Mouse (Mus musculus) gastrocnemius, postnatal 14 days (tissue): ENCODE measurements at regions not wholly inside any gene's neighbourhood (a gene's known extent, or its start where the extent isn't known, plus 50 kb on each side); places are given as distances from the start of the nearest gene placed in this dataset.
"Not testable (repeated sequence)": the region's sequence is repeated elsewhere in the genome, so short reads cannot be mapped to it uniquely, and the experiment has no call there.

Source experiments
- DNase-seq: peaks from one replicate; pipeline ENCODE4 v3.0.0; 2021; ENCODE audit warnings: mixed read lengths
- intact Hi-C: fragments of 180-260 bp; cut with DNase I; formaldehyde crosslinking; loops from one replicate; pipeline ENCODE4 v1.15.1; 2025; ENCODE audit warnings: low total_unique reads

GRCm38 (mm10) chr13:16459743-16460142 is 448.1 kb downstream of the Inhba start:
- intact Hi-C loops, result no loop called here
- no peak for DNase-seq

- intact Hi-C loops, result no loop called here
- no peak for DNase-seq
Observed at GRCm38 (mm10) chr13:16461681-16462080, 450.0 kb downstream of the Inhba start.

GRCm38 (mm10) chr13:16464823-16465222 is 453.2 kb downstream of the Inhba start:
- intact Hi-C loops, result no loop called here
- no peak for DNase-seq

- intact Hi-C loops, result no loop called here
- no peak for DNase-seq
Observed at GRCm38 (mm10) chr13:16465317-16465716, 453.7 kb downstream of the Inhba start.

GRCm38 (mm10) chr13:16465812-16466211 is 454.2 kb downstream of the Inhba start:
- intact Hi-C loops, result no loop called here
- no peak for DNase-seq

GRCm38 (mm10) chr13:16476515-16476914 is 464.9 kb downstream of the Inhba start:
- DNase-seq, result no peak
- intact Hi-C loops, result no loop called here

- intact Hi-C loops, result no loop called here
- DNase-seq, result no peak
Observed at GRCm38 (mm10) chr13:16487292-16487691, 475.6 kb downstream of the Inhba start.

- DNase-seq, intact Hi-C loops: not testable (repeated sequence)
Observed at GRCm38 (mm10) chr13:16490680-16491079, 479.0 kb downstream of the Inhba start.

GRCm38 (mm10) chr13:16498052-16498451 is 486.4 kb downstream of the Inhba start:
- DNase-seq, result no peak
- intact Hi-C loops, result no loop called here

GRCm38 (mm10) chr13:16512876-16513275 is 501.2 kb downstream of the Inhba start:
- DNase-seq, result no peak
- intact Hi-C loops, result no loop called here

GRCm38 (mm10) chr13:16515195-16515594 is 503.5 kb downstream of the Inhba start:
- DNase-seq, result no peak
- intact Hi-C loops, result no loop called here

- DNase-seq, result no peak
- intact Hi-C loops, result no loop called here
Observed at GRCm38 (mm10) chr13:16529036-16529435, 517.4 kb downstream of the Inhba start.

- intact Hi-C loops, result no loop called here
- no peak for DNase-seq
Observed at GRCm38 (mm10) chr13:16543771-16544170, 532.1 kb downstream of the Inhba start.

- intact Hi-C loops, result no loop called here
Observed at GRCm38 (mm10) chr13:16550060-16550459, 538.4 kb downstream of the Inhba start.

GRCm38 (mm10) chr13:16564988-16565387 is 553.3 kb downstream of the Inhba start:
- intact Hi-C loops, result no loop called here
- no peak for DNase-seq

More at GRCm38 (mm10) chr13:16550060-16550459, 538.4 kb downstream of the Inhba start:
- DNase-seq, result no peak

- DNase-seq, result no peak
- intact Hi-C loops, result no loop called here
Observed at GRCm38 (mm10) chr13:16574069-16574468, 562.4 kb downstream of the Inhba start.

GRCm38 (mm10) chr13:16586286-16586685 is 574.6 kb downstream of the Inhba start:
- DNase-seq, result no peak
- intact Hi-C loops, result no loop called here

GRCm38 (mm10) chr13:16619755-16620154 is 608.1 kb downstream of the Inhba start:
- intact Hi-C loops, result no loop called here
- DNase-seq, result no peak

GRCm38 (mm10) chr13:16626584-16626983 is 614.9 kb downstream of the Inhba start:
- no peak for DNase-seq
- intact Hi-C loops, result no loop called here

- no peak for DNase-seq
- intact Hi-C loops, result no loop called here
Observed at GRCm38 (mm10) chr13:16633445-16634092, 621.9 kb downstream of the Inhba start.

- intact Hi-C loops, result no loop called here
- DNase-seq, result no peak
Observed at GRCm38 (mm10) chr13:16636251-16636650, 624.6 kb downstream of the Inhba start.
